Mouse (Mus musculus): Measurements from ENCODE around the gene Usp6nl.
A peak's percentile ranks its signal among the peaks of the same experiment; 100 is the strongest.

The Usp6nl gene

GRCm38 (mm10) chr2:6331324-6332137 is 9.1 kb downstream of the Usp6nl start:
- no peak for DNase-seq (ENCODE audit: low spot score in 2 of 2)

GRCm38 (mm10) chr2:6333570-6333969 is 11.1 kb downstream of the Usp6nl start:
- no peak for DNase-seq (ENCODE audit: low spot score in 2 of 2)

GRCm38 (mm10) chr2:6334011-6334410 is 11.5 kb downstream of the Usp6nl start:
- no peak for DNase-seq (ENCODE audit: low spot score in 2 of 2)

- no peak for DNase-seq (ENCODE audit: low spot score in 2 of 2)
Measured at GRCm38 (mm10) chr2:6335032-6335735, 12.7 kb downstream of the Usp6nl start.

- no peak for DNase-seq (ENCODE audit: low spot score in 2 of 2)
Measured at GRCm38 (mm10) chr2:6336013-6336412, 13.5 kb downstream of the Usp6nl start.

GRCm38 (mm10) chr2:6336649-6337048 is 14.2 kb downstream of the Usp6nl start:
- no peak for DNase-seq (ENCODE audit: low spot score in 2 of 2)

- DNase-seq (ENCODE audit: low spot score in 2 of 2), result peak; percentile 50 to 60
Measured at GRCm38 (mm10) chr2:6337436-6337835, 15.0 kb downstream of the Usp6nl start.

GRCm38 (mm10) chr2:6338031-6338629 is 15.7 kb downstream of the Usp6nl start:
- no peak for DNase-seq (ENCODE audit: low spot score in 2 of 2)

- no peak for DNase-seq (ENCODE audit: low spot score in 2 of 2)
Measured at GRCm38 (mm10) chr2:6340439-6340838, 18.0 kb downstream of the Usp6nl start.

GRCm38 (mm10) chr2:6341496-6341895 is 19.0 kb downstream of the Usp6nl start:
- no peak for DNase-seq (ENCODE audit: low spot score in 2 of 2)

GRCm38 (mm10) chr2:6349256-6350092 is 27.0 kb downstream of the Usp6nl start:
- DNase-seq (ENCODE audit: low spot score in 2 of 2), result no peak

GRCm38 (mm10) chr2:6350164-6350563 is 27.7 kb downstream of the Usp6nl start:
- no peak for DNase-seq (ENCODE audit: low spot score in 2 of 2)

- DNase-seq (ENCODE audit: low spot score in 2 of 2), result no peak
Measured at GRCm38 (mm10) chr2:6350931-6351695, 28.6 kb downstream of the Usp6nl start.

- no peak for DNase-seq (ENCODE audit: low spot score in 2 of 2)
Measured at GRCm38 (mm10) chr2:6352541-6352971, 30.1 kb downstream of the Usp6nl start.

- no peak for DNase-seq (ENCODE audit: low spot score in 2 of 2)
Measured at GRCm38 (mm10) chr2:6353060-6353459, 30.6 kb downstream of the Usp6nl start.

GRCm38 (mm10) chr2:6357306-6357705 is 34.8 kb downstream of the Usp6nl start:
- DNase-seq (ENCODE audit: low spot score in 2 of 2), result no peak

GRCm38 (mm10) chr2:6359645-6360044 is 37.2 kb downstream of the Usp6nl start:
- peak; percentile 73 to 76 for DNase-seq (ENCODE audit: low spot score in 2 of 2)

GRCm38 (mm10) chr2:6363126-6363525 is 40.7 kb downstream of the Usp6nl start:
- DNase-seq (ENCODE audit: low spot score in 2 of 2), result peak; percentile 45 to 47

- DNase-seq (ENCODE audit: low spot score in 2 of 2), result no peak
Measured at GRCm38 (mm10) chr2:6363922-6364321, 41.5 kb downstream of the Usp6nl start.

GRCm38 (mm10) chr2:6366521-6366928 is 44.1 kb downstream of the Usp6nl start:
- no peak for DNase-seq (ENCODE audit: low spot score in 2 of 2)

- no peak for DNase-seq (ENCODE audit: low spot score in 2 of 2)
Measured at GRCm38 (mm10) chr2:6366973-6367372, 44.5 kb downstream of the Usp6nl start.
